ENCODE assay signal across 9 mouse cellular contexts in the genomic region with DNA sequence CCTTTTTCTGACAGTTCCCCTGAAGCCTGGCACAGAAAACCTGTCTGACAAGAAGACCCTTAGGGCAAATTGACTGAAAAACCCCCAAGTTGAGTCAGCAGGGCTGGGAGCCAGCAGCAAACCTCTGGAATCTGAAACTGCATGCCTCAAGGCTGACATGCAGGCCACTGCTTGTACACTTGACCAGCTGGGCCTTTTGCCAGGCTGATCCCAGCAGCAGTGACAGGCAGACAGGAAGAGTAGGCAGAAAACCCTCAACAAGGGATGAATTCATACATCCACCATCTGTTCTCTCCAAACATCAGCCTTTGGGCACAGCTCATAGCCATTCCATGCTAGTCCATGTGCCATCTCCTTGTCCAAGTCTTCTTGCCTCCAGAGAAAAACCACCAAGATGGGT. TPM values are rescaled to one million over a fixed set of nuclear protein-coding genes. Genes with fewer than 3 reads are reported as not detected.
DNase-seq lines count a peak whose midpoint lies in the region.
"Had no signal": no experiment of that assay in that cellular context is flagged by ENCODE, and none has a peak within 500 bp of the region (broad histone marks: within the 10 kb centered on the region; RNA-seq: fewer than 3 reads in every experiment).

No protein-coding gene starts in this region.

- peaks cover 5% of the 10 kb centered on the region; the same call in 1 of the 2 replicates for H3K36me3 ChIP-seq in forebrain, embryonic 10.5 days (replicated peaks)

- no peaks in the 10 kb centered on the region for H3K9me3 ChIP-seq in forebrain, embryonic 10.5 days

- DNase-seq in embryo, embryonic 11 days = peak; percentile 27
- DNase-seq in embryo, embryonic 10.5 days (ENCODE audit: low spot score) = no peak
- DNase-seq in 3T3-L1 (ENCODE audit: low read depth, low spot score) = peak; percentile 100
- peak; percentile 93 for DNase-seq in fat pad, adult 2 months (ENCODE audit: extremely low read depth, low read depth, low spot score)
- DNase-seq in heart, postnatal 36 days = peak; percentile 79 to 81
- peak; percentile 90 for DNase-seq in lung, postnatal 14 days
- no peak for DNase-seq in thymus, postnatal 10 days (ENCODE audit: low spot score in 2 of 2)
- DNase-seq in forebrain, embryonic 10.5 days (ENCODE audit: extremely low spot score, low spot score) = no peak

- no peak overlapping the region for H3K4me3 ChIP-seq in forebrain, embryonic 10.5 days

- peaks cover 55% of the 10 kb centered on the region for H3K4me1 ChIP-seq in forebrain, embryonic 10.5 days

- H3K27me3 ChIP-seq in forebrain, embryonic 10.5 days (ENCODE audit: poor library complexity, severe bottlenecking) = peaks cover 18% of the 10 kb centered on the region

- H3K27ac ChIP-seq in forebrain, embryonic 10.5 days = no peak overlapping the region
- H3K27ac ChIP-seq: macrophage had no signal

- intact Hi-C loops in heart, postnatal 36 days (cut with DNase I) = no loop called here

RNA-seq across cellular contexts. Expression of gene Angptl4, which starts 1.8 kb away (rescaled TPM):
- 10 to 100 TPM; 18.2 to 58.8 TPM for total RNA-seq in heart, postnatal 36 days (2021)
- polyA plus RNA-seq in forebrain, embryonic 10.5 days (2016; fragmentation: Nextera tagmentation; extraction: Ambion mirVana) = 21.4 and 22.4 TPM in 2 replicates

RNA-seq across cellular contexts. Expression of gene Rab11b, which starts 23.1 kb away (rescaled TPM):
- total RNA-seq in heart, postnatal 36 days (2021) = 100 to 1,000 TPM; 269 to 304 TPM
- 338 and 346 TPM in 2 replicates for polyA plus RNA-seq in forebrain, embryonic 10.5 days (2016; fragmentation: Nextera tagmentation; extraction: Ambion mirVana)

RNA-seq across cellular contexts. Expression of gene Kank3, which starts 26.9 kb away (rescaled TPM):
- 10 to 100 TPM; 55.7 to 81.7 TPM for total RNA-seq in heart, postnatal 36 days (2021)
- polyA plus RNA-seq in forebrain, embryonic 10.5 days (2016; fragmentation: Nextera tagmentation; extraction: Ambion mirVana) = 22.7 and 27.9 TPM in 2 replicates

RNA-seq across cellular contexts. Expression of gene Rps28, which starts 41.0 kb away (rescaled TPM):
- total RNA-seq in heart, postnatal 36 days (2021) = 100 to 1,000 TPM; 764 to 784 TPM
- 848 and 864 TPM in 2 replicates for polyA plus RNA-seq in forebrain, embryonic 10.5 days (2016; fragmentation: Nextera tagmentation; extraction: Ambion mirVana)

RNA-seq across cellular contexts. Expression of gene Ndufa7, which starts 41.0 kb away (rescaled TPM):
- total RNA-seq in heart, postnatal 36 days (2021) = 100 to 1,000 TPM; 648 to 672 TPM
- 439 and 441 TPM in 2 replicates for polyA plus RNA-seq in forebrain, embryonic 10.5 days (2016; fragmentation: Nextera tagmentation; extraction: Ambion mirVana)

Comparison
In these comparisons a context has a peak if more than half of its experiments do, and no peak if none do; other contexts are left out.
1. DNase-seq: peak in embryo, embryonic 11 days (single experiment), 3T3-L1 (single experiment), fat pad, adult 2 months (single experiment), heart, postnatal 36 days (2 of 2) and lung, postnatal 14 days (single experiment); none in embryo, embryonic 10.5 days (single experiment), thymus, postnatal 10 days (0 of 2) and forebrain, embryonic 10.5 days (single experiment).